Mouse (Mus musculus) embryo, embryonic 10 days (tissue): Measurements from ENCODE around the gene Col27a1.

Experiments used
- DNase-seq: peaks from one replicate; pipeline ENCODE4 v3.0.0-alpha.2; 2015; ENCODE audit warnings: low spot score

The Col27a1 gene

DNA sequence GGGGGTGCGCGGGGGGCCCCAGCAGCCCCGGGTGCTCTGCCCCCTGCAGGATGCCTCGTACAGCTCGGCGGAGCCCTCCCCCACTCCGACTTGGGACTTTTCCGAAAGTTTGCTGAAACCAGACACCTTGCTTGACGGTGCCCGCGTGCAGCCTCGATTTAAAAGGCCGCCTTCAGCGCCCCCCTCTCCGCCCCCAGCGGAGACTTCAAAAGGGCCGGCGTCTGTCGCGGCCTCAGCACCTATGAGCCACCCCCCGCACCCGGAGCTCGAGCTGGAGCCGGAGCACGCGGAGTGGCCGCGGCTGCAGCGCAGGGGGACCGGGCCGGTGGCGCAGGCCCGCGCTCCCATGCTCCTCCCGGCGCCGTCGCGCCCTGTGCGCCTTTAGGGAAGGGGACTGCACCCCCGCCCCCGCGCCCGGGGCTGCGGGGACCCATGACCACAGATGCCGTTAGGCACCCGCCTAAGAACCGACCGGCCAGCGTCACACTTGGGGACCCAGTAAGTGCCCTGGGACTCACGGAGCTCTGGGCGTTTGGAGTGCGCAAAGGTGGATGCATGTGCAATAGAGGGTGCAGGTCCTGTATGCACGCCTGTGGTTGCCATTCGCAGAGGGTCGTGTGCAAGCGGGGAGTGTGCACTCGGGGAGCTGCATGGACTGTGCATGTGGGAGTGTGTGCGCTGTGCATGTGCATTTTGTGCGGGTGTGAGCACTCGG is at the start of gene Col27a1:
Col27a1 (plus strand) TSS at position 98 of the 715 bp plus-strand sequence.
- DNase-seq: peak; percentile 71

- DNase-seq: no peak
These were observed 48.2 kb upstream of the Col27a1 start for GRCm38 (mm10) chr4:63165636-63166035.

DNA sequence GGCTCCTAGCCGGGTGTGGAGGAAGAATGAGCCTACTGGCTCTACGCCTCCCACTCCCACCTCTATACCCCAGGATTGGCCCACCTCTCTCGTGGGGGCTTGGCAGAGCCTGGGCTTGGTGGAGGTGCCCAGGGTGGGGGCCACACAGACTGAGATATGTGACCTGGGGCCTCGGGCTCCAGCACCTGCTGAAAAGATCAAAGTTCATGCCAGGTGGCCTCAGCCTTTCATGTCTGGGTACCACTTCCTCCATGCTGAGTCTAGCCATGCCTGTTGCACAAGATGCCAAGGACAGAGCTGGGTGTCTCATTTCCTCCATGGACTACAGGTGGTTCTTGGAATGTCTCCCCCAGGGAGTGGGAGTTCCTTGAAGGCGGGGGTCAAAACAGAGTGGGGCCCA is 47.5 kb upstream of the Col27a1 start:
- no peak for DNase-seq

DNA sequence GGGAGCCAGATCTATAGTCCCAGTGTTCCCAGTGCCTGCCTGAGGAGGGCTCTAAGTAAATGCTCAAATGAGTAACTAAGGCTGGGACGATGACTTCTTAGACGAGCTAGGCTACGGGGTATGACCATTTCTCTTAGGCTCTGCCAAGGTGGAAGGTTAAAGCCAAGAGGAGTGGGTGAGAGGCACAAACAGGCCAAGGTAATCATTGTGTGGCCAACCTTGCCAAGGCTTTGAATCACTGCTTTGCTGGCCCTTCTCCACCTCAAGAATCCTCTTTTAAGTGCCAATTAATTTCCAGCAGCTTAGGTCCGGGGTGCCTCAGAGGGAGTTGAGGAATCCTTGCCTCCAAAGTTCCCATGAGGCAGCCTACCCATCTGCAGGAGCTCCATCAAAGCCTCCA is 43.7 kb upstream of the Col27a1 start:
- no peak for DNase-seq

DNA sequence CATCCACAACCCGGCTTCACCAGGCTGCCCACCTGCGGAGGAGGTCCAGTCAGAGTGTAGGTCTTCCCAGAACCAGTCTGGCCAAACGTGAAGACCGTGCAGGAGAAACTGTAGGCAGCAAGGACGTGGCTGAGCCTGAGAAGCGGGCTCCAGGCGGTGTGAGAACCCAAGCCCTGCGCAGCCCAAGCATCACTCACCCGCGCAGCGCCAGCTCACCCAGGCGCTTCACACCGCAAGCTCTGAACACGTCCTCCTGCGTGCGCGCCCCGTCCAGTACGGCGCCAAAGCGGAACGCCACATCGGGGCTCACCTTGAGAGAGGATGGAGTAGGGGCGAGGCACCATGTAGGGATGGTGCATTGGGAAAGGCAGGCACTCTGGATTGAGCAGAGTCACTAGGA is 42.7 kb upstream of the Col27a1 start:
- DNase-seq: no peak

DNA sequence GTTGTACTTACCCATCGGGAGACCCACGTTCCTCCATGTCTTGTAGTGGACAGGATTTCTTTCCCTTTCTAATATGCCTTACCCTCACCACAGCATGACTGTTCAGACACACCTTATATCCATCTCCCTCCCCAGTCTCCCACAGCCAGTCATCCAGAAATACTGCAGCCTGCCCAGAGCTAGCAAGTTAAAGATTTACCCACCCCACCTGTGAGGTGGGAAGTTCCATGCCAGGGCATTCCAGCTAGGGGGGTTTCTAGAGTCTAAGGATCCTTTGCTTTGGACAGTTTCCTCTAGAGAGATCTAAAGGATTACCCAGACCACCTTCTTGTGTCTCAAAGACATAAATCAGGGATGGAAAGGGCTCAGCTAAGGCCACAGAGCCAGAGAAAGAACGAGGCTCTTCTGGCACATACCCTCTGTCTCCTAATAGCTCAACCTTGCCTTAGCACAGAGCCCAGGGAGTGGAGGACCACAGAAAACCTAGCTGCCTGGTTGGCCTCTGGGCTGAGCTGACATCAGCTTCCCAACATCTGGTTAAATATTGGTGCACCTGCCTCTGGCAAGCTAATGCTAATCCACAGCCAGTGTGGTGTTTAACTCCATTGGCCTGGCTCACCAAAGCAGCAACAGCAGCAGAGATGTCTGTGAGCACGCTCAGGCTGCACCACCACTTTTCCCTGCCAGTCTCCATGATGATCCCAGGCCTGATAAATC is 41.7 kb upstream of the Col27a1 start, which contains the start of gene Kif12:
Kif12 (minus strand) TSS at position 163 of the 717 bp plus-strand sequence.
- DNase-seq: no peak

DNA sequence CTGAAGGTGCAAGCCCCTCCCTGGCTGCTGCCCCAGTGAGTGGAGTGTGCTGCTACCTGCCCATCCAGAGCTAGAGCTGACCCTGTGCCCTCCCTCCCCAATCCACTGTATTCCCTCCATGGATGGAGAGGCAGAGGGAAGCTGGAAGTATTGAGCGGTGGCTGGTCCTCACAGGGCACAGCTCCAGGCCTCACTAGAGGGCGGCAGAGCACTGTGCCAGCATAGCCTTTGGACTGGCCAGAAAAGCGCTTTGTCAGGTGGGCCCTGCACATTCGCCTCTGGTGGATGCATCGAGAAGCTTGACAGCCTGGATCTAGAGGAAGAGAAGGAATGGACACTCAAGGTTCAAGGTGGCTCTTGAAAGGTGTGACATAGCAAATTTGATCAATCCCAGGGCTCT is 32.2 kb upstream of the Col27a1 start:
- peak; percentile 86 for DNase-seq

GRCm38 (mm10) chr4:63186281-63186870 is 27.4 kb upstream of the Col27a1 start:
- no peak for DNase-seq

- no peak for DNase-seq
These were observed 22.2 kb upstream of the Col27a1 start for GRCm38 (mm10) chr4:63191641-63192040.

- no peak for DNase-seq
These were observed 19.4 kb upstream of the Col27a1 start for GRCm38 (mm10) chr4:63194366-63194765.

DNA sequence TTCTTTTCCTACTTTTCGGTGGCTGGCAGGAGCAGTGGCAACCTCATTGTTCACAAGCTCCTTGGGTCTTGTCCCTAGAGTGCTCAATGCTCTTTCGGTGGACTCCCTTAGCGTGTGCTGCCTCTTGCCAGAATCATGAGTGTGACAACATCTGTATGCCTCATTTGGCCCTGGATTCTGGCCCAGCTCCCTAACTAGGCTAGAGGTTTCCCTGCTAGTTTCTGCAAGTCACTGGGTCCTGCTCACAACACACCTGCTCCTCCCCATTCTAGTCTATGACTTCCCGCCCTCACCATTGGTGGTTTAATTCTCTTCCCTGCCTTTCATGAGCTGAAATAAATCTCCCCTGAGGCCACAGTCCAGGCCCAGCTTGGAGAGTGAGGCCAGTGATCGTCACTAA is 14.4 kb upstream of the Col27a1 start:
- DNase-seq: no peak

GRCm38 (mm10) chr4:63203874-63204273 is 9.9 kb upstream of the Col27a1 start:
- DNase-seq: no peak

DNA sequence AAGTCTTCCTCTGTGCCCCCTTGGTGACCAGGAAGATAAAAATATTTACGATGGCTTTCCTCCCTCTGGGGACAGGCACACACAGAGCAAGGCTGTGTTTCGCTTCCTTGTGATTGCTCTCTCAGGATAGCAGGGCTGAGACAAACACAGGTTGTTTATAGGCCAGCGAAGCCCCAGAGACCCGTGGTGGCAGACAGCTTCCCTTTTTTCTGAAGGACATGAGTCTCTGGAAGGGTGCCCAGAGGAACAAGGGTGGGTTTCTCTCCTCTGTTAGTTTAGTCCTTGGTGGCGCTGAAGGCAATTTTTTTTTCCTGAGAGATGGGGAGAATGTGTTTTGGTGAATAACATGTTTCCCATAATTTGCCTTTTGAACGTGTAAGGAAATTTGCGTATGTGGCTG is 8.2 kb upstream of the Col27a1 start:
- DNase-seq: no peak

DNA sequence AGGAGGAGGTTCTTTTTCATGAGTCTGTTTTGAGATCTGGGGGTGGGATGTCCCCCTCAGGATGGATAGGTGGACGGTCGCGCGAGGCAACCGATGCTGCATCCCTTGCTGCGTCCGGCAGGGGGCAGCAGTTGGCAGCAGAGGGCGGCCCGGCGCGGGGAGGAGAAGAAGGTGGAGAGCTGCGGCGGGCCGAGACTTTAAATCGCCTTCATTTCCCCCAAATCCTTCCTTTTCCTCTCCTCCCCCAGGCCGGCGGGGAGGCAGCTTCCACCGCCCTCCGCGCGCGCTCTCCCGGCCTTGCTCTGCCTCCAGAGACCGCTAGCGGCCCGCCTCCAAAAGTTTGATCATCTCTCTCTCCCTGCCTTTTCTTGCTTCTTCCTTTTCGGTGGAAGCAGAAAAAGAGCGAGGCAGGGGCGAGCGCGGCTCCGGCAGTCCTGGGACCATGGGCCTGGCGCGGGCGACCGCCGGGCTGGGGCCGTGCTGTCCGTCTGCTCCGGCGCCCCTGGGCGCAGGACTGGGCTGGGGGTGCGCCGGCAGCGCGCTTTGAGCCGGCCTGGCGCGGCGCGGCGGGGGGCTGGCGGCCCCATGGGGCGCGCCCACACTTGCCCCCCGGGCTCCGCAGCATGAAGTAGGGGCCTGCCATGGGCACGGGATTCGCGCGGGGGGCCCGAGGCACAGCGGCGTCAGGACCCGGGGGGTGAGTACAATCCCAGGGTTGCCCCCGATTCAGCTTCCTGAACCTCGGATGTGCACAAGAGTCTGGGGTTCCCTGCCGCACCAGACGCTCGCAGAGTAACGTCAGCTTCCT is 1.6 kb downstream of the Col27a1 start:
- peak; percentile 87 for DNase-seq

- peak; percentile 85 for DNase-seq
These were observed 2.3 kb downstream of the Col27a1 start for GRCm38 (mm10) chr4:63215993-63216531.

GRCm38 (mm10) chr4:63216566-63216965 is 2.8 kb downstream of the Col27a1 start:
- no peak for DNase-seq

- DNase-seq: no peak
These were observed 3.7 kb downstream of the Col27a1 start for GRCm38 (mm10) chr4:63217513-63217912.

GRCm38 (mm10) chr4:63219059-63219458 is 5.3 kb downstream of the Col27a1 start:
- DNase-seq: no peak

GRCm38 (mm10) chr4:63219635-63220034 is 5.8 kb downstream of the Col27a1 start:
- DNase-seq: no peak

DNA sequence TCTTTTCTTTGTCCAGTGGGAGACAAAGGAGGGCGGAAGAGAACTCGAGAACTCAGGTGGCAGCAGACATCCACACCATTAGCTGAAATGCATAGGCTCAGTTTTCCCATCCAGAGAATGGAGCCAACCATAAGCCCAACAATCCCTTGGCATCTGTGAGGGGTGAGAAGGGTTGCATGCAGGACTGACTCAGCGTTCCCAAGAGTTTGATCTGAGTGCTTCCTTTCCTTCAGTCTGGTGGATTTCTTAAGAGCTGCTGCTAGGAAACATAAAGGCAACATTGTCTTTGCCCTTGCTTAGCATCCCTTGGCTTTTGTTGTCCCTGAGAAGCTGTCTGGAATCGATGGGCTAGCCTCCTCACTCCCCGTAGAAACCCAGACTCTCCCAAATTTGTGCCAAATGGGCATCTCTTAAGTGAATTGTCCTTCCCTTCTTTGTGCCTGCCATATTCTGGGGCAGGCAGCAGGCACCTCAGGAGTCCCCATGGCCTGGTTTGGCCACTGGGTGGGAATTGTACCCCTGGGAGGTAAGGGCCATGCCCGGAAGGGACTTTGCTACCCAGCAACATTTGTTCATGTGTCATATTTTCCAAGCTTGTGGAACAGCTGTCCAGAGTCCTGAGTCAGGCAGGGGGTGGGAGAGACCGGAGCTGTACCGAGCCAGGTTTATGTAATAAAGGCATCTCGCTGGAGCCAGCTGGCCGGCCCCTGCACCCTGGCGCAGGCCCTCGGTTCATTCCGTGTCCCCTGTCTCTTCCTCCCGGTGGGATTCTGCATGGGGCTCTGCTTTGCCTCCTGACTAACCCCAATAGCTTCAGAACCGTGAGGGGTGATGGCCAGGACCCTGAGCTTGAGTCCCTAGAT is 7.5 kb downstream of the Col27a1 start:
- DNase-seq: no peak

- DNase-seq: no peak
These were observed 8.4 kb downstream of the Col27a1 start for GRCm38 (mm10) chr4:63222246-63222645.
